Comparison of ENCODE assay signal across 12 mouse cellular contexts in genomic region chr6:51460021-51460360, GRCm38 (mm10). TPM values are rescaled to one million over a fixed set of nuclear protein-coding genes. Genes with fewer than 3 reads are reported as not detected.
DNase-seq lines count a peak whose midpoint lies in the region; ATAC-seq lines count a peak whose summit lies in the region.
"Had no signal": no experiment of that assay in that cellular context is flagged by ENCODE, and none has a peak within 500 bp of the region (broad histone marks: within the 10 kb centered on the region; RNA-seq: fewer than 3 reads in every experiment).

No protein-coding gene starts in this region.

- H3K4me2 ChIP-seq in intestine, embryonic 14.5 days (ENCODE audit: low read length), result no peak overlapping the region
- H3K4me2 ChIP-seq in intestine, embryonic 16.5 days (ENCODE audit: low read depth, low read length), result no peak overlapping the region
- H3K4me2 ChIP-seq in limb, embryonic 11.5 days (ENCODE audit: low read depth, severe bottlenecking), result no peak overlapping the region
- H3K4me2 ChIP-seq: embryonic facial prominence, embryonic 13.5 days had no signal

- no peaks in the 10 kb centered on the region for H3K27me3 ChIP-seq in intestine, embryonic 14.5 days (replicated peaks; ENCODE audit: control insufficient read depth, insufficient read depth, low read length)
- no peaks in the 10 kb centered on the region for H3K27me3 ChIP-seq in intestine, embryonic 16.5 days (replicated peaks; ENCODE audit: control insufficient read depth, insufficient read depth, low read length)
- no peaks in the 10 kb centered on the region for H3K27me3 ChIP-seq in limb, embryonic 11.5 days (ENCODE audit: control insufficient read depth, insufficient read depth, low read length)
- H3K27me3 ChIP-seq: embryonic facial prominence, embryonic 13.5 days had no signal

- no peak overlapping the region for H3K9ac ChIP-seq in intestine, embryonic 14.5 days (ENCODE audit: low read length)
- H3K9ac ChIP-seq in intestine, embryonic 16.5 days (ENCODE audit: low read depth, low read length), result no peak overlapping the region
- H3K9ac ChIP-seq in limb, embryonic 11.5 days (ENCODE audit: low read length), result no peak overlapping the region
- H3K9ac ChIP-seq: embryonic facial prominence, embryonic 13.5 days had no signal

- H3K36me3 ChIP-seq in intestine, embryonic 14.5 days (ENCODE audit: control insufficient read depth, insufficient read depth, low read length), result peaks cover 57% of the 10 kb centered on the region
- H3K36me3 ChIP-seq in intestine, embryonic 16.5 days (ENCODE audit: control insufficient read depth, insufficient read depth, low read length), result peaks cover 17% of the 10 kb centered on the region; the same call in 1 of the 2 replicates
- H3K36me3 ChIP-seq in limb, embryonic 11.5 days (ENCODE audit: control insufficient read depth, insufficient read depth, low read length), result peaks cover 19% of the 10 kb centered on the region

- H3K4me1 ChIP-seq in intestine, embryonic 14.5 days (replicated peaks; ENCODE audit: control insufficient read depth, insufficient read depth, low read length), result peaks cover under 1% of the 10 kb centered on the region; the same call in 1 of the 2 replicates
- H3K4me1 ChIP-seq in intestine, embryonic 16.5 days (ENCODE audit: control insufficient read depth, insufficient read depth, low read length), result no peaks in the 10 kb centered on the region
- H3K4me1 ChIP-seq in limb, embryonic 11.5 days (ENCODE audit: control insufficient read depth, insufficient read depth, low read length), result 0 out of 2 replicates have a peak, but pooled peaks cover 3% of the 10 kb centered on the region

- no peak for ATAC-seq in intestine, embryonic 14.5 days (replicated peaks; ENCODE audit: low FRiP score, low TSS enrichment, low read depth)
- no peak for ATAC-seq in intestine, embryonic 16.5 days
- ATAC-seq in limb, embryonic 11.5 days (ENCODE audit: insufficient number of reproducible peaks, low FRiP score, low TSS enrichment, low read depth), result no peak

- WGBS in intestine, embryonic 14.5 days, result 72% methylated on average over 4 of the region's 4 CpGs
- WGBS in intestine, embryonic 16.5 days, result 78% methylated on average over 4 of the region's 4 CpGs
- WGBS in limb, embryonic 11.5 days, result 77% methylated on average over 4 of the region's 4 CpGs

- no peak overlapping the region for H3K27ac ChIP-seq in intestine, embryonic 14.5 days (ENCODE audit: low read depth)
- no peak overlapping the region for H3K27ac ChIP-seq in intestine, embryonic 16.5 days (ENCODE audit: low read length)
- no peak overlapping the region for H3K27ac ChIP-seq in limb, embryonic 11.5 days (replicated peaks; ENCODE audit: low read depth, low read length)
- H3K27ac ChIP-seq: embryonic facial prominence, embryonic 13.5 days had no signal

- H3K9me3 ChIP-seq in intestine, embryonic 14.5 days (ENCODE audit: control insufficient read depth, low read length), result no peaks in the 10 kb centered on the region
- no peaks in the 10 kb centered on the region for H3K9me3 ChIP-seq in intestine, embryonic 16.5 days (ENCODE audit: control insufficient read depth, low read length)
- no peaks in the 10 kb centered on the region for H3K9me3 ChIP-seq in limb, embryonic 11.5 days (ENCODE audit: control insufficient read depth, low read length)
- H3K9me3 ChIP-seq: embryonic facial prominence, embryonic 13.5 days had no signal

- DNase-seq in intestine, embryonic 14.5 days (ENCODE audit: low spot score), result peak; percentile 67
- DNase-seq in 416B (ENCODE audit: low read depth) (peak; percentile 61), A20 (ENCODE audit: low read depth, low spot score) (peak; percentile 55)
- DNase-seq in limb, embryonic 11.5 days (ENCODE audit: low spot score), result peak; percentile 48
- DNase-seq in adrenal gland, postnatal 25 days, result no peak
- DNase-seq in right cerebral cortex, postnatal 14 days, result no peak
- DNase-seq: cerebellum, adult 2 months; kidney, adult 11 months; kidney, postnatal 4 days; lung, postnatal 14 days had no signal

- no peak overlapping the region for H3K4me3 ChIP-seq in intestine, embryonic 14.5 days (ENCODE audit: low read depth, low read length)
- no peak overlapping the region for H3K4me3 ChIP-seq in intestine, embryonic 16.5 days (ENCODE audit: low read length)
- H3K4me3 ChIP-seq in limb, embryonic 11.5 days (ENCODE audit: low read depth, low read length), result no peak overlapping the region
- H3K4me3 ChIP-seq: embryonic facial prominence, embryonic 13.5 days had no signal

RNA-seq across cellular contexts. Expression of gene Hnrnpa2b1, which starts 9.7 kb away (rescaled TPM):
- polyA plus RNA-seq in intestine, embryonic 14.5 days (2014; fragmentation: Nextera tagmentation; extraction: Ambion mirVana), result 967 and 1,019 TPM in 2 replicates
- 1,302 and 1,450 TPM in 2 replicates for polyA plus RNA-seq in intestine, embryonic 16.5 days (2015; fragmentation: Nextera tagmentation; extraction: Ambion mirVana)
- polyA plus RNA-seq in limb, embryonic 11.5 days (2014; fragmentation: Nextera tagmentation; extraction: Ambion mirVana), result 1,465 and 1,829 TPM in 2 replicates
- total RNA-seq in adrenal gland, postnatal 25 days (2021), result 735 and 846 TPM in 2 replicates

RNA-seq across cellular contexts. Expression of gene Cbx3, which starts 10.2 kb away (rescaled TPM):
- 454 and 475 TPM in 2 replicates for polyA plus RNA-seq in intestine, embryonic 14.5 days (2014; fragmentation: Nextera tagmentation; extraction: Ambion mirVana)
- 266 and 290 TPM in 2 replicates for polyA plus RNA-seq in intestine, embryonic 16.5 days (2015; fragmentation: Nextera tagmentation; extraction: Ambion mirVana)
- polyA plus RNA-seq in limb, embryonic 11.5 days (2014; fragmentation: Nextera tagmentation; extraction: Ambion mirVana), result 677 and 697 TPM in 2 replicates
- 107 and 114 TPM in 2 replicates for total RNA-seq in adrenal gland, postnatal 25 days (2021)

RNA-seq across cellular contexts. Expression of gene Nfe2l3, which starts 27.5 kb away (rescaled TPM):
- polyA plus RNA-seq in intestine, embryonic 14.5 days (2014; fragmentation: Nextera tagmentation; extraction: Ambion mirVana), result 2.3 and 3.0 TPM in 2 replicates
- 0.95 and 1.2 TPM in 2 replicates for polyA plus RNA-seq in intestine, embryonic 16.5 days (2015; fragmentation: Nextera tagmentation; extraction: Ambion mirVana)
- polyA plus RNA-seq in limb, embryonic 11.5 days (2014; fragmentation: Nextera tagmentation; extraction: Ambion mirVana), result 0.73 and 1.0 TPM in 2 replicates
- 0.48 TPM in 1 of 2 replicates, not detected in the other for total RNA-seq in adrenal gland, postnatal 25 days (2021)

Comparison
In these comparisons a context has a peak if more than half of its experiments do, and no peak if none do; other contexts are left out.
1. DNase-seq: peak in intestine, embryonic 14.5 days (single experiment), 416B (single experiment), A20 (single experiment) and limb, embryonic 11.5 days (single experiment); none in adrenal gland, postnatal 25 days (single experiment) and right cerebral cortex, postnatal 14 days (single experiment).